Mouse (Mus musculus) lung, postnatal 0 days (tissue): ENCODE results near the gene Sergef. TPM values are rescaled to one million over a fixed set of nuclear protein-coding genes. Genes with fewer than 3 reads are reported as not detected.

Experiments used
- ATAC-seq: fragments of 200-750 bp; cut with Nextera tagmentation; 2 replicates; pipeline ENCODE4 v1.8.0; 2017; ENCODE audit warnings: moderate library complexity
- DNase-seq: peaks from one replicate; pipeline ENCODE4 v3.0.0-alpha.2; 2016; ENCODE audit warnings: low spot score
- H3K27ac ChIP-seq: fragments of 300-500 bp; sonication (generic); 2 replicates; pipeline ENCODE4 v1.5.1; 2014; ENCODE audit warnings: antibody characterized with exemption, mild to moderate bottlenecking, low read length, mixed read lengths
- H3K27me3 ChIP-seq: fragments of 300-500 bp; sonication (generic); replicated peaks from 2 replicates; pipeline ENCODE4 v1.6.1; 2014; ENCODE audit warnings: low read length, mixed read lengths; ENCODE audit not compliant: insufficient read depth
- H3K36me3 ChIP-seq: fragments of 300-500 bp; sonication (generic); 2 replicates; pipeline ENCODE4 v1.6.1; 2014; ENCODE audit warnings: low read length, mixed read lengths; ENCODE audit not compliant: insufficient read depth
- H3K4me1 ChIP-seq: fragments of 300-500 bp; sonication (generic); 2 replicates; pipeline ENCODE4 v1.6.1; 2014; ENCODE audit warnings: antibody characterized with exemption, low read depth, low read length, mixed read lengths; ENCODE audit not compliant: insufficient read depth
- H3K4me2 ChIP-seq: fragments of 300-500 bp; sonication (generic); replicated peaks from 2 replicates; pipeline ENCODE4 v1.6.1; 2014; ENCODE audit warnings: low read depth, mild to moderate bottlenecking, low read length, moderate library complexity, mixed read lengths
- H3K4me3 ChIP-seq: fragments of 300-500 bp; sonication (generic); 2 replicates; pipeline ENCODE4 v1.5.1; 2014; ENCODE audit warnings: low read depth, low read length
- H3K9ac ChIP-seq: fragments of 300-500 bp; sonication (generic); replicated peaks from 2 replicates; pipeline ENCODE4 v1.6.1; 2014; ENCODE audit warnings: low read depth, mild to moderate bottlenecking
- H3K9me3 ChIP-seq: fragments of 300-500 bp; sonication (generic); 2 replicates; pipeline ENCODE4 v1.6.1; 2016; ENCODE audit warnings: low read length, mixed read lengths
- CTCF ChIP-seq: IDR thresholded peaks from 2 replicates; pipeline ENCODE4 v1.5.1; 2016; ENCODE audit warnings: antibody characterized with exemption, mild to moderate bottlenecking
- EP300 ChIP-seq: IDR thresholded peaks from 2 replicates; pipeline ENCODE4 v1.6.1; 2016; ENCODE audit warnings: antibody characterized with exemption, mild to moderate bottlenecking, control low read depth
- WGBS: fragments of 180-500 bp; shearing (Covaris S2); extraction: QIAGEN DNeasy Blood & Tissue Kit; methylation state at CpG from one replicate; pipeline ENCODE4 v1.1.7; 2014; 5-methylcytosine and 5-hydroxymethylcytosine counted together
- polyA plus RNA-seq: library from polyadenylated mRNA; unstranded; fragments of >200 nt; fragmentation: Nextera tagmentation; extraction: Ambion mirVana; gene quantifications from 2 replicates; pipeline ENCODE4 v1.2.1, GENCODE M21; 2015

The Sergef gene
- polyA plus RNA-seq, 1 experiment from 2014 or later: 7.2 TPM

DNA sequence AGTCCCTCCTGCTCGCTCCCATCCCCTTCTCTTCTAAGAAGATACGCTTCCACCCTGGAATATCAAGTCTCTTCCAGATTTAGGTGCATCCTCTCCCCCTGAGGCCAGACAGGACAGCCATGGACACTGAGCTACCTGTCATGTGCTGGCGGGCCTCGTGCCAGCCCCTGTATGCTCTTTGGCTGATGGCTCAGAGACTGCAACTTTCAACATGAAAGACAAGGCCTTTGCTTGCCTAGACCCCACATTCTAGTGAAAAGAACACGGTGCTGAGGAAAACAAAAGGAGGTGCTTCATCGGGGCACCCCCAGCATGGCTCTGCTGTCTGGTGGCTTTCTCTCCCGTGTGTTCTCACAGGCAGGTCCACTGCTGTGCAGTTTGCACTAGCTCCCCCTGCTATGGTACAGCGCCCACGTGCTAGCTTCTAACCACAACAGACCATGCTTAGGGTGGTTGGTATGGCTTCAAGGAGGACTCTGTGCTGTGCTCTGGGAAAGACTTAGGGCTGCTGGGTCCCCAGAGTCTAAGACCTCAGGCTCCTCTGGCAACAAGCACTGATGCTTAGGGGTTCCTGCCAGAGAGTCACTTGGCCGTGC, 52.9 kb downstream of the Sergef start:
- Histone ChIP-seq H3K4me2 (no peak overlapping the region), H3K36me3 (no peaks in the 10 kb centered on the region), H3K9ac (no peak overlapping the region), H3K4me1 (no peaks in the 10 kb centered on the region), H3K27ac (no peak overlapping the region), H3K9me3 (no peaks in the 10 kb centered on the region), H3K27me3 (no peaks in the 10 kb centered on the region), H3K4me3 (no peak overlapping the region)
- ATAC-seq (no peak), DNase-seq (no peak)
- 85% methylated on average over 10 of the region's 10 CpGs for WGBS
- TF ChIP-seq CTCF: no peak
- TF ChIP-seq EP300: no peak

DNA sequence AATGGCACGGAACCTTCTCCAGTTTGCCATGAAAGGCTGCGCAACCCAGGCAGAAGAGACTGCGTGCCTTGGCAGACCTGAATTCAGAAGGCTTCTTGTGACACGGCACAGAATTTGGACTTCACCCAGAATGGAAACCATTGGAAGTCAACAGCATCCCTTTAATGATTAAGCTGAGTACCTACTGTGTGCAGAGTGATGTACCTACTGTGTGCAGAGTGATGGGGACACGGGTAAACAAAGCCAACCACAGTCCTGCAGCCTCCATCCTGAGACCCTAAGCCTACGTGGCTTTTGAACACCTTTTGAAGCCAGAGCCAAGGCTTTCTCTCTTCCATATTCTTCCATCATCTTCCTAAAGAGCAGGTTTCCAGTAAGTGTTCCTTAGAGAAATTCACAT, 56.9 kb downstream of the Sergef start:
- Histone ChIP-seq H3K4me2 (no peak overlapping the region), H3K27me3 (no peaks in the 10 kb centered on the region), H3K9ac (no peak overlapping the region), H3K27ac (no peak overlapping the region), H3K36me3 (no peaks in the 10 kb centered on the region), H3K4me1 (no peaks in the 10 kb centered on the region), H3K9me3 (no peaks in the 10 kb centered on the region), H3K4me3 (no peak overlapping the region)
- TF ChIP-seq CTCF (no peak), EP300 (no peak)
- WGBS: 94% methylated on average over 6 of the region's 6 CpGs
- ATAC-seq: no peak
- no peak for DNase-seq

DNA sequence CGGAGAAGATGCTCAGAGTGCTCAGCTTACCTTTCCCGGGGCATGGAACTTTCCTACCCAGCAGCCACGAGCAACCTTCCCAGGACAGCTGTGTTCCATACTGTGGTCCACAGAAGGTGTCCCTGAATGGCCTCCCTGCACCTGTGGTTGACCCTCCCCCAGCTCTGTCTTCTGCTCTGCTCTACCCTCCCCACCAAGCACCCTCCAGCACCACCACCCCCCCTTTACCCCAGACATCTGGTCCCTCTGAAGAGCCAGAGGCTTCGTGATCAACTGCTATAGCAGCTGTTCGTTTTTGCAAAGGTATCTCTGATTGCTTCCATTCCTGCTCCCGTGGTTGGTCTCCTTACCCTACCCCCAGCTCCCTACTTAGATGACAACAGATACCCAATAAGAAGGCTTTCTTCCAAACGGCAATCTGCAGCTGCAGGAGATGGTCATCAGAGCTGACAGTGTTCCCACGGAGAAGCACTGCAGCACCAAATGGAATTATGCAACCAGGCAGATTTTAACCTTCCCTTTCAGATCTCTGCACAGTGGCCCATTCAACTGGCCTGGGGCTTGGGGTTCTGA, 58.2 kb downstream of the Sergef start:
- Histone ChIP-seq H3K27ac (no peak overlapping the region), H3K4me2 (no peak overlapping the region), H3K4me3 (no peak overlapping the region), H3K36me3 (no peaks in the 10 kb centered on the region), H3K9me3 (no peaks in the 10 kb centered on the region), H3K4me1 (no peaks in the 10 kb centered on the region), H3K27me3 (no peaks in the 10 kb centered on the region), H3K9ac (no peak overlapping the region)
- ATAC-seq (no peak), DNase-seq (no peak)
- no peak for TF ChIP-seq CTCF
- no peak for TF ChIP-seq EP300
- 66% methylated on average over 8 of the region's 8 CpGs for WGBS

DNA sequence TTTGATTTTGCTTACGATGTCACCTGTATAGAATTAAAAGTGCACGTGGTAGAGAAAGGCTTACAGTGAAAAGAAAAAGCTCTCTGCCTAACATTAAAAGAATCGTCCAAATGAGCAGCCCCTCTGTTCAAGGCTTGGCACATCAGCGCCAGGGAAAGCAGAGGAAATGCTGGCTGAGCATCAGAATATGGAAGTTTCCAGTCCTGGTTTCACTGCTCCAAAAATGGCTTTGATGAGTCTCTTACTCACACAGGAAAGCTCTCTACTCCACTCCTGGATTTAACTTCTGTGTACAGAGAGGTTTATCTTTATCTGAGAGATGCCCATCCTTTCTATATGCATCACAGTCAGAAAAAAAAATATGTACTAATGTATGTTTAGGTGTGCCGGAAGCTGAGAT, 61.5 kb downstream of the Sergef start:
- no peaks in the 10 kb centered on the region for H3K9me3 ChIP-seq
- 78% methylated on average over 5 of the region's 5 CpGs for WGBS
- H3K4me3 ChIP-seq: no peak overlapping the region
- H3K27ac ChIP-seq: no peak overlapping the region
- no peak for ATAC-seq
- DNase-seq: no peak
- H3K4me2 ChIP-seq: no peak overlapping the region
- no peaks in the 10 kb centered on the region for H3K27me3 ChIP-seq
- no peaks in the 10 kb centered on the region for H3K36me3 ChIP-seq
- TF ChIP-seq EP300 (no peak), CTCF (no peak)
- no peak overlapping the region for H3K9ac ChIP-seq
- no peaks in the 10 kb centered on the region for H3K4me1 ChIP-seq

DNA sequence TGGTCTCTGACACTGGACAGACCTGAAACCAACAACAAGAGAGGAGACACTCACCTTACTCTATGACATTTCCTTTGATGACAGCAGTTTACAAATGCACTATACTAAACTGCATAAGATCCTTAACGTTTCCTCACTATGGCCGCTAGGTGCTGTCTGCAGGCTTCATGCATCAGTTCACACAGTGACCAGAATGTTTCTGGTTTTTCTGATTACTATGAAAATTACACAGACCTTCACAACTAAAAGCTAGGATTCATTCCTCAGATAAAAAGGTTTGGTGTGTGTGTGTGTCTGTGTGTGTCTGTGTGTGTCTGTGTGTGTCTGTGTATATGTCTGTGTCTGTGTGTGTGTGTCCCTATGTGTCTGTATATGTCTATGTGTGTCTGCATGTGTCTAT, 63.7 kb downstream of the Sergef start:
- Histone ChIP-seq H3K4me3 (no peak overlapping the region), H3K9me3 (no peaks in the 10 kb centered on the region)
- 86% methylated on average over 2 of the region's 2 CpGs for WGBS

DNA sequence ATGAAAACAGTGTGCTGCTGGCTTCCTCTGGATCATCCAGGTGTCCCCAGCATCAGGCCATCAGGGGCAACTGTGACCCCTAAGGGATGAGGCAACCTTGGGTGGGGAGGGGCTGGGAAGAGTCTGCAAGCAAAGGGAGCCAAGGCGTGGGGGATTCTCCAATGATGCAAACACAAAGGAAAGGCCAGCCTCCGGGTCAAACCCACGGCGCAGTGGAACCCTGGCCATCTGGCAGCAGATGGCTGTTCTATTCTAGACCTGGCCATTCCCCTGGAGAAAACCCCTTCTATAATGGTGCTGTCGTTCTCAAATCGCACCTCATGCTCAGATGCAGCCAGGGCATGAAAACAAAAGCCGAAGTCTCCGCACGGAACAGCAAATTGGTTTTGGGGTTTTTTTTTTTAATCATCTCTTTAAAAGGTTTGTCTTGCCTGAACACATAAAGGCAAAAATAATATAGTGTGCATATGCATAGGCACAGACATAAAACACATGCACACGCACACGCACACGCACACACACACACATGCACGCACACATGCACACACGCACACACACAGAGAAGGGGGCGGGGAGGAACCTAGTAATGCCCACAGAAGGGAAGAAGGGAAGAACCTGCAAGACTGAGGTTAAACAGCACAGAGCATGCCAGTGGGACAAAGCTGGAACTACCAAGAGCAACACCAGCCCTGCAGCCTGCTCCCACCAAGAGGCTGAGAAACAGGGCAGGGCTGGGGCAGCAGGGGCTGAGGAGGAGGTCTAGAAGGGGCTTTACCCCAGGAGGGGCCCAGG, 66.6 kb downstream of the Sergef start:
- TF ChIP-seq EP300 (no peak), CTCF (no peak)
- no peaks in the 10 kb centered on the region for H3K36me3 ChIP-seq
- no peak overlapping the region for H3K9ac ChIP-seq
- ATAC-seq (no peak), DNase-seq (no peak)
- H3K4me3 ChIP-seq: no peak overlapping the region
- 78% methylated on average over 15 of the region's 15 CpGs for WGBS
- no peak overlapping the region for H3K4me2 ChIP-seq
- no peaks in the 10 kb centered on the region for H3K9me3 ChIP-seq
- H3K27me3 ChIP-seq: no peaks in the 10 kb centered on the region
- no peaks in the 10 kb centered on the region for H3K4me1 ChIP-seq
- no peak overlapping the region for H3K27ac ChIP-seq

More for the DNA sequence above, 63.7 kb downstream of the Sergef start:
- TF ChIP-seq EP300: no peak
- no peak for TF ChIP-seq CTCF
- ATAC-seq (no peak), DNase-seq (no peak)
- Histone ChIP-seq H3K36me3 (no peaks in the 10 kb centered on the region), H3K4me2 (no peak overlapping the region), H3K9ac (no peak overlapping the region), H3K4me1 (no peaks in the 10 kb centered on the region), H3K27ac (no peak overlapping the region), H3K27me3 (no peaks in the 10 kb centered on the region)
